Mouse (Mus musculus) forelimb bud, embryonic 11.5 days (tissue): ENCODE results near the gene Boc.
A peak's percentile ranks its signal among the peaks of the same experiment; 100 is the strongest.
"Not testable (repeated sequence)": the region's sequence is repeated elsewhere in the genome, so short reads cannot be mapped to it uniquely, and the experiment has no call there.

Source experiments
- DNase-seq: peaks from one replicate; pipeline ENCODE4 v3.0.0-alpha.2; 2012; ENCODE audit warnings: low read depth, low spot score

Boc gene

DNA sequence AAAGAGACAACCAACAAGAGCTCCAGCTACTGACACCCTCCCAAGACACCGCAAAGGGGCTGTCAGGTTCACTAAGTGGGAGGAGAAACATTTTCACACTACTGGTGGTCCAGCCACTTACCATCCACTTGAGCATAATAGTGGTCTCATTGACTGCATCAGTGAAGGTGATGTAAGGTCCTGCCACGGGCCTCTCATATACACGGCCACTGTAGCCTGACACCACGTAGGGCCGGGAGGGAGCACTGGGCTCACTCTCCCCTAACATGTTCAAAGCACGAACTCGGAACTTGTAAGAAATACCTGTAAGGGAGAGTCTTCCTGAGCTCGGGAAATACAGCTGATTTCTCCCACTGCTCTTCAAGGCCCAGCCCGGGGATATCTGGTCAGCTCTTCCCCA lies 67.6 kb downstream of the Boc start:
- DNase-seq, result no peak

DNA sequence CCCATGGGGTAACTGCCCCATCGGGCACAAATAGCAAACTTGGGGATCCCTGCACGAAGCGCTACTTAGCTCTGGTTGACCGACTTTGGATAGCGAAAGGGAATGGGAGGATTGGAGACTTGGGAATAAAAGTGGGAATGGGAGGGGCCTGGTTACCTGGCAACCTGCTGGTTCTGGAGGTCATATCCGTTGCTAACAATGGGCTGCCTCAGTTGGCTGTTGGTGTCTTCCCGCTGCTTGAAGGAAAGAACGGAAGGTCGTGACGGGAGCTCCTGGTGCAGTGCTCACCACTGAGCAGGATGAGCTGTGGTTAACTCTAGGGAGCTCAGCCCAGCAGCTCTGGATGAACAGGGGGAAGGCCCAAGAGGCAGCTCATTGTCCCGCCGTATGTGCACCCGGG lies 71.5 kb downstream of the Boc start:
- no peak for DNase-seq

GRCm38 (mm10) chr16:44486612-44487011 lies 72.1 kb downstream of the Boc start:
- DNase-seq, result no peak

DNA sequence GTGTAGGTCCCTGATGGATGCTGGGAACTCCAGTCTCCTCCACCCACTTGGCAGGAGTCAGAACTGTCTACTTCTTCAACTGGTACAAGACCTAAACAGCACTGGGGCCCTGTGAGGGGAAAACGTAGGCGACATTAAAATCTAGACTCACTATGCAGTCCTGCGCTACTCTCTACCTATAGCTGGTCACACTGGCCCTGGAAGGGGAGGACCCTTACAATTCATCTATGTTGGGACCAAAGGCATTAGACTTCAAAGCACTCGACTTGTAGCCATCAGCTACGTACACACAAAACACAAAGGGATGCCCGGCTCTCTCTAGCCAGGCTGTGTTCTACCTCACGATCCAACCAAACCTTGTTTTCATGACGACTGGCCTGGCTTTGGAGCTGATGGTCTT lies 73.0 kb downstream of the Boc start:
- DNase-seq, result no peak

- no peak for DNase-seq
Measured at GRCm38 (mm10) chr16:44484831-44485230, 73.9 kb downstream of the Boc start.

- peak; percentile 84 for DNase-seq
Measured at GRCm38 (mm10) chr16:44484079-44484478, 74.6 kb downstream of the Boc start.

DNA sequence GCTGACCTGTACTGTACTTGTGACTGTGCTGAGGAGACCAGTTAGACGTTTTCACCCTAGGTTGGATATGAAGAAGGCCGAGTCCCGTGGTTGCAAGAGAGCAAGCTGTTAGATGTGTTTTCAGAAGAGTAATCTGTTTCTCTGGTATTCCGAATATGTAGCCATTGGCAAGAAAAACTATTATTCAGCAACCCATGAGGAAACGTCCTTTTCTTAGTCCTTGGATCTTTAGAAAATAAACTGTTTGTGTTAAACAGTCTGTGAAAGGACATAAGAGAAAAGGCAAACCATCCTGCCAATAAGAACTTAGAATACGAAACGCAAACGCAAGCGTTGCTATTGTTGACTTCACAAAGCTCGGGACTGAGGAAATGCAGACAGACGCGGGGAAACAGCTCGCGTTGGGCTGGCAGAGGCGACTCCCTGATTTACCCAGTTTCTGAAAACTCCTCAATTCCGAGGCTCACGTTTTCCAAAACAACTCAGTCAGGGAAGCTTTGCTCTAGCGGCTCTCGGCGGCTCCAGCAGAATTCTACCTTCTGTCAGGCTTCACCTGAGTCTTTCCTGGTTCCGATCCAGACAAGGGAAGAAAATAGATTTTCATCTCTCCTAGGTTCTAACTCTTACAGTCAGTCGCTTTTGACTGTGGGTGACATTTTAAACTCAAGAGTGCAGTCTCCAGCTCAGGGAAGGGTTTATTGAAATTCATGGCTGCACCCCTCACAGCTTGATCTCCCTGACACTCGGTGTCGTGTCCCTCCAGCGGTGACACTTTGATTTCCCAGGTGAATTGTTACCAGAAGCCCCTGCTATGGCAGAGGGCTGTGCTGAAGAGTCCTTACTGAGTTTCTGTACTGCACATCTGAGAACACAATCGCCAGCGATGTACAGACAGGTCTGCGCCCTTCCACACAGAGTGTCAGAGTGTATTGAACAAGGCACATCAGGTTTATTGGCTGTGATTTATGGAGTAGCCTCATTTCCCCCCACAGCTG lies 76.8 kb downstream of the Boc start:
- no peak for DNase-seq

GRCm38 (mm10) chr16:44480616-44481015 lies 78.1 kb downstream of the Boc start:
- DNase-seq, result no peak

- no peak for DNase-seq
Measured at GRCm38 (mm10) chr16:44479852-44480251, 78.8 kb downstream of the Boc start.

DNA sequence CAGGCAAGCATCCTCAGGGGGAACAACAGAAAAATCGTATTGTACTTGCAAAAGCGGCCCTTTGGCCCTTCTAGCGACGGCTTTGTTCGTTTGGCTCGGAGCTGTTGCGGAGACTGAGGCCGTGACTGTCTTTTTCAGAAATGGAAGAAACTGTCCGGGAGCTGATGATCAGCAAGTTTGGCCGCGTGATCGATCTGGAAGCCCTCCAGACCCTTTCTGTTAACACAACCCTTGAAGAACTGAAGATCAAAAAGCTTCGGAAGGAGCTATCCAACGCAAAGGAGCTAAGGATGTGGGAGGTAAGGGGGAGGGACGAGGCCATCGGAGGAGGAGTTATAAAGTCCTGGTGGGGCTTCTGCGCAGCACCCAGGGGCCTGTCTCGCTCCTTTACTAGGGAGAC lies 79.9 kb downstream of the Boc start:
- no peak for DNase-seq

DNA sequence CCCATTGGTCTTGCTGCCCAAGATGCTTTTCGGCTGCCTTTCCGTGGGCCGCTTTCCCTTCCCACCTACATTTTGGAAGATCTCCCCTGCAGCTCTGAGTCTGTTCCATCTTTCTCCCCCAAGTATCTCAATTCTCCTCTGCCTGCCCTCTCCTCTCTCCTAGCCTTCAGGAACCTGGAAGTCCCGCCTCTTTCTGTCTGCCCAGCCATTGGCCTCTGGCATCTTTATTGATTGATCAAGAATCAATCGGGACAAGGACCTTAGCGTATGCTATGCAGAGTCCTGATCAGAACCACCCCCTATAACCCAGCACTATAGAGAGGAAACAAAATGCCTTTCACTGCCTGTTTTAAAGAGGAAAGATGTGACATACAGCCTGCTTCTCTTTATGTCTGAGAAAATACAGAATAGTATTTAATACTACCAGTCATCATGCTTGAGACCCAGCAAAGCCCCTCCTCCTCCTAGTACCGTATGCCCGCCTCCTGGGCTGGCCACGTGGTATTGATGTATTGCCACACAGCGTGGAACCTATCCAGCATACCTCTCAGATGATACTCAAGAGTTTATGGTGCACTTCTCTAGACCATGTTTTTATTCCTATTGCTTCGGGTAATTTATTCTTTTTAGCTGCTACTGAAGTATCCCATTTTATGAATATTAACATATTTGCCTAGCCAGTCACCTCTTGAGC lies 82.9 kb downstream of the Boc start:
- DNase-seq, result no peak

GRCm38 (mm10) chr16:44475281-44475680 lies 83.4 kb downstream of the Boc start:
- DNase-seq, result no peak

- DNase-seq, result no peak
Measured at GRCm38 (mm10) chr16:44460922-44461321, 97.8 kb downstream of the Boc start.

DNA sequence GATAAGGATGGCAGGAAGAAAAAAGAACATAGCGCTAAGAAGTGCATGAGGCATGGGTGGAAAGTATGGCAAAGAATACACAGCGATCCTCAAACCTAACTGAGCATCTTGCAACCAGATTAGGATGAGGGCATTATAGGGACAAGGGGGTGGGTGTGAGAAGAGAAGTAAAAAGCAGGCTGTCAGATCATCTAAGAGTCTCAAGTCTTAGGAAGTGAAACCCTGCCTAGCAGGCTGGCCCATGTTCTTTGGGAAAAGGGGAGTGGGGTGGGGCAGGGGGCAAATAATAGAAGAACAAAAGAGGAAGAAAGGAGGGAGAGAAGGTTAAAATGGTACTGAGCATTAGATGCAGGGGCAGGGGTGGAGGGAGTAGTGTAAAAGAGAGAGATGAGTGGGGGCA lies 99.9 kb downstream of the Boc start:
- no peak for DNase-seq

DNA sequence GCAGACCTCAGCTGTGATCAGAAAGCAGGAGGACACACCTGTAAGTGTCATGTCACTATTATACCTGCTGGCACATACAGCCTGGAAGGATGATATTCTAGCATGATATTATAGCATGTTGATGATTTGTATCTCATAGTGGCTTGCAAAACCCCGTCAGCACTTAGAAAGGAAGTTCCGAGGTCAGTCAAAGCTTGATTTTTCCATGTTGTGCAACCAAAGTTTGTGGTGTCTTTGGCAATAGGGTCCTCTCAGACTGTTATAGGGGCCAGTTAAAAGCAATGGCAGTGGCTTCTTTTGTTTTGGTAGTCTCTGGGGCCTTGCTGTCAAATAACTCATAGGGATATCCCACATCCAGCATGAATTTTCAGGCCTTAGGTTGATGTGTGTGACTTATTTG lies 100.8 kb downstream of the Boc start:
- no peak for DNase-seq

GRCm38 (mm10) chr16:44441913-44442312 lies 116.8 kb downstream of the Boc start:
- DNase-seq, result not testable (repeated sequence)

GRCm38 (mm10) chr16:44435481-44435880 lies 123.2 kb downstream of the Boc start:
- DNase-seq, result no peak
